14 mouse cellular contexts compared by ENCODE assay signal in the genomic region with DNA sequence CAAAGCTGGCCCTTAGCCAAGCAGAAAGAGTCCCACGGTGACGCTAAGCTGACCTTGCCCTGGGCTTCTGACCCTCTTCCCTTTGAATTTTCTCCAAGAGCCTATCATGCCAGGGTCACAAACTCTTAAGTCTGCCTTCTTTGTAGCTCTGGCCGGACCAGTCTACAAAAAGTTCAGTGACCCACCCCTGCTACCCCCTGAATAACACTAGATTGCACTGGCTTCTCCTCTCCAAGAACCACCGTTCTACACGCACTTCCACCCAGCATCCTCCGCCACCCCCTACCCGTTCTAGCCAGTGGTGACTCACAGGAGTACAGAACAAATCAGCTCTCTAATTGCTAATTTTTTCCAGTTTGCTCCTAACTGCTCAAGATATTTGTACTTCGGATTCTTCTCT.
DNase-seq lines count a peak whose midpoint lies in the region; ATAC-seq lines count a peak whose summit lies in the region.
"Had no signal": no experiment of that assay in that cellular context is flagged by ENCODE, and none has a peak within 500 bp of the region (broad histone marks: within the 10 kb centered on the region; RNA-seq: fewer than 3 reads in every experiment).

No protein-coding gene starts in this region.

- no peak for ATAC-seq in neural tube, embryonic 11.5 days (ENCODE audit: insufficient read depth, low FRiP score, low TSS enrichment)
- ATAC-seq in neural tube, embryonic 15.5 days (ENCODE audit: low FRiP score), result no peak
- ATAC-seq in forebrain, embryonic 13.5 days, result no peak
- ATAC-seq: forebrain, embryonic 14.5 days; Patski had no signal

- no peak overlapping the region for H3K4me3 ChIP-seq in neural tube, embryonic 11.5 days (ENCODE audit: low read depth, low read length)
- H3K4me3 ChIP-seq in neural tube, embryonic 15.5 days (replicated peaks), result no peak overlapping the region
- H3K4me3 ChIP-seq in forebrain, embryonic 13.5 days, result no peak overlapping the region
- H3K4me3 ChIP-seq: heart, adult 2 months; hindbrain, embryonic 15.5 days; liver, embryonic 13.5 days had no signal

- WGBS in neural tube, embryonic 11.5 days, result 70% methylated on average over 8 of the region's 8 CpGs
- WGBS in neural tube, embryonic 15.5 days, result 75% methylated on average over 8 of the region's 8 CpGs
- 72% methylated on average over 8 of the region's 8 CpGs for WGBS in forebrain, embryonic 13.5 days

- H3K36me3 ChIP-seq in neural tube, embryonic 11.5 days (ENCODE audit: control insufficient read depth, insufficient read depth, low read length), result no peaks in the 10 kb centered on the region
- H3K36me3 ChIP-seq in neural tube, embryonic 15.5 days, result no peaks in the 10 kb centered on the region
- no peaks in the 10 kb centered on the region for H3K36me3 ChIP-seq in forebrain, embryonic 13.5 days (ENCODE audit: poor library complexity, severe bottlenecking)
- H3K36me3 ChIP-seq: hindbrain, embryonic 15.5 days; liver, embryonic 13.5 days had no signal

- no peak overlapping the region for H3K4me2 ChIP-seq in neural tube, embryonic 11.5 days (ENCODE audit: low read depth)
- no peak overlapping the region for H3K4me2 ChIP-seq in neural tube, embryonic 15.5 days
- H3K4me2 ChIP-seq in forebrain, embryonic 13.5 days, result no peak overlapping the region
- H3K4me2 ChIP-seq: hindbrain, embryonic 15.5 days; liver, embryonic 13.5 days had no signal

- H3K9ac ChIP-seq in neural tube, embryonic 11.5 days (ENCODE audit: low read length), result no peak overlapping the region
- H3K9ac ChIP-seq in neural tube, embryonic 15.5 days (replicated peaks), result no peak overlapping the region
- H3K9ac ChIP-seq in forebrain, embryonic 13.5 days, result no peak overlapping the region
- H3K9ac ChIP-seq: hindbrain, embryonic 15.5 days; liver, embryonic 13.5 days had no signal

- no peaks in the 10 kb centered on the region for H3K9me3 ChIP-seq in neural tube, embryonic 11.5 days (ENCODE audit: control insufficient read depth, low read length)
- H3K9me3 ChIP-seq in neural tube, embryonic 15.5 days (replicated peaks), result peaks cover 4% of the 10 kb centered on the region; the same call in 1 of the 2 replicates
- H3K9me3 ChIP-seq in forebrain, embryonic 13.5 days (replicated peaks), result no peaks in the 10 kb centered on the region
- H3K9me3 ChIP-seq: hindbrain, embryonic 15.5 days; liver, embryonic 13.5 days had no signal

- DNase-seq in embryo, embryonic 10 days (ENCODE audit: low spot score), result peak; percentile 48
- no peak for DNase-seq in embryo, embryonic 10.5 days (ENCODE audit: low spot score)
- DNase-seq in heart, postnatal 25 days (ENCODE audit: low spot score), result peak; percentile 20
- no peak for DNase-seq in heart, adult 18-20 months
- peak; percentile 24 for DNase-seq in neural tube, embryonic 11.5 days (ENCODE audit: low spot score)
- DNase-seq in lung, postnatal 4 days, result peak; percentile 11 to 27
- DNase-seq: kidney, adult 18-20 months; liver, embryonic 13.5 days had no signal

- H3K4me1 ChIP-seq in neural tube, embryonic 11.5 days (ENCODE audit: control insufficient read depth, insufficient read depth, low read length), result no peaks in the 10 kb centered on the region
- no peaks in the 10 kb centered on the region for H3K4me1 ChIP-seq in neural tube, embryonic 15.5 days
- H3K4me1 ChIP-seq in forebrain, embryonic 13.5 days, result no peaks in the 10 kb centered on the region
- H3K4me1 ChIP-seq: hindbrain, embryonic 15.5 days; liver, embryonic 13.5 days had no signal

- no peaks in the 10 kb centered on the region for H3K27me3 ChIP-seq in neural tube, embryonic 11.5 days (ENCODE audit: control insufficient read depth, insufficient read depth, low read length)
- no peaks in the 10 kb centered on the region for H3K27me3 ChIP-seq in neural tube, embryonic 15.5 days (replicated peaks)
- H3K27me3 ChIP-seq in forebrain, embryonic 13.5 days, result no peaks in the 10 kb centered on the region
- H3K27me3 ChIP-seq: hindbrain, embryonic 15.5 days; liver, embryonic 13.5 days had no signal

- intact Hi-C loops in heart, postnatal 25 days (cut with DNase I), result no loop called here

- no peak overlapping the region for H3K27ac ChIP-seq in neural tube, embryonic 11.5 days (ENCODE audit: low read depth, low read length)
- H3K27ac ChIP-seq in neural tube, embryonic 15.5 days (replicated peaks), result no peak overlapping the region
- H3K27ac ChIP-seq in forebrain, embryonic 13.5 days, result no peak overlapping the region
- H3K27ac ChIP-seq: heart, adult 2 months; hindbrain, embryonic 15.5 days; liver, embryonic 13.5 days had no signal

Comparison
In these comparisons a context has a peak if more than half of its experiments do, and no peak if none do; other contexts are left out.
1. DNase-seq: peak in embryo, embryonic 10 days (single experiment), heart, postnatal 25 days (single experiment), neural tube, embryonic 11.5 days (single experiment) and lung, postnatal 4 days (2 of 2); none in embryo, embryonic 10.5 days (single experiment) and heart, adult 18-20 months (0 of 2).